Mouse (Mus musculus) thymus, postnatal 10 days (tissue): ENCODE data around the gene Gm15319.
A peak's percentile ranks its signal among the peaks of the same experiment; 100 is the strongest.
"Not testable (repeated sequence)": the region's sequence is repeated elsewhere in the genome, so short reads cannot be mapped to it uniquely, and the experiment has no call there.

Experiments used
- DNase-seq, 2 experiments: peaks; one replicate each; pipeline ENCODE4 v3.0.0; 2021; ENCODE audit warnings: low spot score in 2 of 2

Gm15319 gene

DNA sequence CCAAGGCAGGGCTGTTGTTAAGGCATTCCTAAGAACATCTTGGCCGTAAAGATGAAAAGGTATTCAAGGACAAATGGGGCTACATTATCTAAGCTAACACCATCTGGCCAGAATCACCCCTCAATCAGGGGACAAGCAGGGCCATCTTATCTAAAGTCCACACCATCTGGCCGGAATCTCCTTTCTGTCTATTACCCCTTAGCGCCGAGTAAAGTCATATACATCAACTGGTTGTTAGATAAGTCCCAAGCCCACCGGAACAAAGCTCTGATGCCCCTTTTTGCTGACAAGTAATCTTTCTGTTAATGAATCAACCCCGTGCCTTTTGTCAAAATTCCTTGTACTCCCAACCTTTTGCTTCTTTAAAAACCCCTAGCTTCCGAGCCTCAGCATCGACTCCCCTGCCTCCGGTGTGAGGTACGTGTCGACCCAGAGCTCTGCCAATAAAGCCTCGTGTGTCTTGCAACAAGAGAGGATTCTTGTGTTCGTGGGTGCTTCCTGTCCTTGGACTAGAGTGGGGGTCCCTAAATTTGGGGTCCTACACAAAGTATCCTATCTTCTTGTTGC lies 65.0 kb downstream of the Gm15319 start:
- DNase-seq: peak in 1 of 2 experiments; percentile 51

DNA sequence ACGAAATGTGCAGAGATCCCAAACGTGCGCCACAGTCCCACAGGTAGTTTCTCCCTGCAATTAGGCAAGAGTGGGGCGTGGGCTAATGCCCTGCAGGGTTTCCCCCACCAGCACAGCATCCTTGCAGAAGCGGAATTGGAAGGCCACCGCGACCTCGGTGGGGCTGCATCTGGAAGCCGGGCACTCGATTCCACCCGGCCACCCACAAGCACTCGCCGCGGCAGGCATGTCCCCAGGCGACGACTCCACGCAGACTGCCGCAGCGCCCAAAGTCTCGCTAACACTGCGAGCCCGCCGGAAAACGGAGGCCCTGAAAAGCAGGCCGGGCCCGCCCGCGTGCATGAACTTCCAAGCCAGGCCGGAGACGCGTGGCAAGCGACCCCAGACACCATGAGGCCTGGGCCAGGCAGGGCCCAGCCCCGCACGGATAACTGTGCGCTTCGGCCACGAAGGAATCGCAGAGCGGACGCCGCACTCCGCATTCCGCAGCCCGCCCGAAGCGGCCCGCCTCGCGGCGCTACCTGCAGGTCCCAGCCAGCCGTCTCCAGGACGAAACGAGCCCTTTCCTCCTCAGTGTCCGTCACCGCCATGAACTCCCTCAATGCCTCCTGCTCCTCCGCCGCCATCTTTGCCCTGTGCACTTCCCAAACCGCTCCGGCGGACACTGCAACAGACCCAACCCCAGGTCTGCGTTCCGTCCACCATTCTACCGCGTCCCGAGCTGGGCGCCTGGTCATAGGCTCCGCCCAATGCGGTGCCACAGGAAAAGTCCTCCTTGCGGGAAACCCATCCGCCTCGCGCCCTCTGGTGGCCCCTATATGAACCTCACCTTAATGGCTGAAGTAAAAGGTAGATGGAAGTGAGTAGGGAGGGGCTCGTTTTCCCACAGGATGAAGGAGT lies 66.0 kb downstream of the Gm15319 start:
- peak; percentile 56 to 60 for DNase-seq

- not testable (repeated sequence) for DNase-seq
These were observed 67.1 kb downstream of the Gm15319 start for GRCm38 (mm10) chr8:20295881-20296280.

DNA sequence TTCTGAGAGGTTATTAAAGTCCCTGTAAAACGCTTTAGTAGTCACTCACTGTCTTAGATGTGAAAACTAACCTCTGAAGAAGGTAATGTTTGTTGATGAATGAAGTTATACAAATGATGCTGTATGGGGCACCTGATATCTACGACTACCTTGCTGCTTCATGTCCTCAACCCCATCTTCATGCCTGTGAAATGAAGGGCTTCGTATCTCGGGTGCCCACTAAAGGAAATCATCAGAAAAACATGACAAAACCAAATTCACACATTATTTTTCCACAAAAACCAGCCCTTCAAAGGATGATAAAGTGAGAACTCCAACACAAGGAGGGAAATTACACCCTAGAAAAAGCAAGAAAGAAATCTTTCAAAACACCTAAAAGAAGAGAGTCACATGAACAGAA lies 68.2 kb downstream of the Gm15319 start:
- DNase-seq: peak in 1 of 2 experiments; percentile 27

DNA sequence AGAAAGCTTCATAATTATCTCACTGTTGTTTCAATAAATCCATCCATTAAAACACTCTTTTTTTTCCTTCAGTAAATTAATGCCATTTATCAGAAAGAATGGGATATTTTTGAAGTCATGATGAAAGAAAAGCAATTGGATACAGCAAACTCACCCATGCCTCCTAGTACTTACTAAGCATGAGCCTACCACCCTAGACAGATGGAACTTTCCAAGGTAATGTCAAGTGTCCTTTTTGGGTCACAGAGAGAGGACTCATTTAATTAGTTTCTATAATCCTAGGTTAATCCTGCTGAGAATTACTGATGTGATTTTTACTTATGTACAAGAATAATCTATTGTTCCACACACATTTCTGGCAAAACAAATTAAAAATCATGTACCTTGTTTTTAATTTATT lies 69.0 kb downstream of the Gm15319 start:
- peak in 1 of 2 experiments; percentile 37 for DNase-seq

GRCm38 (mm10) chr8:20290015-20290414 lies 73.0 kb downstream of the Gm15319 start:
- not testable (repeated sequence) for DNase-seq

- not testable (repeated sequence) for DNase-seq
These were observed 74.1 kb downstream of the Gm15319 start for GRCm38 (mm10) chr8:20288878-20289277.

DNA sequence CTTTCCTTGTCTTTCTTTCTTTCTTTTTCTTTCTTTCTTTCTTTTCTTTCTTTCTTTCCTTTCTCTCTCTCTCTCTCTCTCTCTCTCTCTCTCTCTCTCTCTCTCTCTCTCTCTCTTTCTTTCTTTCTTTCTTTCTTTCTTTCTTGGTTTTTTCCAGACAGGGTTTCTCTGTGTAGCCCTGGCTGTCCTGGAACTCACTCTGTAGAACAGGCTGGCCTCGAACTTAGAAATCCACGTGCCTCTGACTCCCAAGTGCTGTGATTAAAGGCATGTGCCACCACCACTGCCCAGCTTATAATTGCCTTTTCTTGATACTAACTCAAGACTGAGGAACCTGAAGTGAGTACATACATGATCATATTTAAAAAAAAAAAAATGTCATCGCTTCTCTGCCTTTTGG lies 75.3 kb downstream of the Gm15319 start:
- DNase-seq: peak in 1 of 2 experiments; percentile 3
